Mouse (Mus musculus) myocyte (in vitro differentiated cells): ENCODE results near the gene Prrx2. TPM values are rescaled to one million over a fixed set of nuclear protein-coding genes. Genes with fewer than 3 reads are reported as not detected.

ENCODE experiments used
- H3K27me3 ChIP-seq: one replicate; pipeline ENCODE4 v1.6.1; 2011; ENCODE audit not compliant: control insufficient read depth, insufficient read depth, insufficient read length
- H3K36me3 ChIP-seq: one replicate; pipeline ENCODE4 v1.6.1; 2011; ENCODE audit not compliant: control insufficient read depth, insufficient read depth
- H3K4me2 ChIP-seq: one replicate; pipeline ENCODE4 v1.6.1; 2011; ENCODE audit warnings: low read depth, control low read depth
- H3K4me3 ChIP-seq: one replicate; pipeline ENCODE4 v1.5.1; 2011; ENCODE audit warnings: mild to moderate bottlenecking, control low read depth, moderate library complexity
- H3K79me2 ChIP-seq: one replicate; pipeline ENCODE4 v1.6.1; 2011; ENCODE audit not compliant: control insufficient read depth, insufficient read depth
- H3ac ChIP-seq: one replicate; pipeline ENCODE4 v1.6.1; 2011; ENCODE audit not compliant: control insufficient read depth, insufficient read length
- CEBPB ChIP-seq: IDR thresholded peaks from 2 replicates; pipeline ENCODE4 v1.6.1; 2011; ENCODE audit warnings: mild to moderate bottlenecking, moderate library complexity; ENCODE audit not compliant: poor library complexity, insufficient read depth, severe bottlenecking
- E2F4 ChIP-seq: IDR thresholded peaks from one replicate; pipeline ENCODE4 v1.6.1; 2011; ENCODE audit warnings: mild to moderate bottlenecking, control low read depth, moderate library complexity; ENCODE audit not compliant: insufficient read depth
- MAX ChIP-seq: IDR thresholded peaks from one replicate; pipeline ENCODE4 v1.6.1; 2011; ENCODE audit warnings: low read depth, mild to moderate bottlenecking, control low read depth
- MYOD1 ChIP-seq, 3 experiments: IDR thresholded peaks; one replicate each; pipeline ENCODE4 v1.6.1; 2011; ENCODE audit warnings: control low read depth in 2 of 3, low read depth in 2 of 3, mild to moderate bottlenecking in 2 of 3, moderate library complexity in 1 of 3; ENCODE audit not compliant: insufficient read length in 2 of 3, control insufficient read depth in 1 of 3
- MYOG ChIP-seq, 3 experiments: IDR thresholded peaks; one replicate each; pipeline ENCODE4 v1.6.1; 2011; ENCODE audit warnings: control low read depth in 2 of 3, low read depth in 2 of 3, mild to moderate bottlenecking in 2 of 3; ENCODE audit not compliant: insufficient read length in 2 of 3, control insufficient read depth in 1 of 3, insufficient read depth in 1 of 3
- POLR2A ChIP-seq: IDR thresholded peaks from one replicate; pipeline ENCODE4 v1.6.1; 2011; ENCODE audit warnings: low read depth, mild to moderate bottlenecking, control low read depth, moderate library complexity; ENCODE audit not compliant: insufficient read length
- POLR2AphosphoS2 ChIP-seq: IDR thresholded peaks from one replicate; pipeline ENCODE4 v1.6.1; 2011; ENCODE audit warnings: low read depth, control low read depth; ENCODE audit not compliant: insufficient read length
- REST ChIP-seq: IDR thresholded peaks from one replicate; pipeline ENCODE4 v1.6.1; 2011; ENCODE audit warnings: mild to moderate bottlenecking, control low read depth, moderate library complexity; ENCODE audit not compliant: insufficient read depth, insufficient read length
- SRF ChIP-seq: IDR thresholded peaks from one replicate; pipeline ENCODE4 v1.6.1; 2011; ENCODE audit warnings: low read depth; ENCODE audit not compliant: control insufficient read depth, insufficient read length
- TCF12 ChIP-seq: IDR thresholded peaks from one replicate; pipeline ENCODE4 v1.6.1; 2011; ENCODE audit warnings: mild to moderate bottlenecking, control low read depth; ENCODE audit not compliant: poor library complexity, insufficient read depth, severe bottlenecking
- TCF3 ChIP-seq: IDR thresholded peaks from one replicate; pipeline ENCODE4 v1.6.1; 2011; ENCODE audit warnings: low read depth, control low read depth; ENCODE audit not compliant: insufficient read length
- USF1 ChIP-seq: IDR thresholded peaks from one replicate; pipeline ENCODE4 v1.6.1; 2011; ENCODE audit warnings: low read depth, mild to moderate bottlenecking, control low read depth, moderate library complexity
- polyA plus RNA-seq: library from polyadenylated mRNA; unstranded; fragments of >200 nt; fragmentation: generic; extraction: Trizol; gene quantifications from one replicate; pipeline ENCODE4 v1.2.1, GENCODE M21; 2012; ENCODE audit warnings: missing spikeins

Gene Prrx2
- polyA plus RNA-seq, 1 experiment, result 21.8 TPM

- Histone ChIP-seq H3K4me2 (peak overlapping the region; percentile 84), H3K27me3 (no peaks in the 10 kb centered on the region), H3ac (no peak overlapping the region), H3K4me3 (no peak overlapping the region), H3K36me3 (no peaks in the 10 kb centered on the region), H3K79me2 (peaks cover 4% of the 10 kb centered on the region)
- TF ChIP-seq E2F4 (no peak), POLR2AphosphoS2 (no peak), SRF (no peak), MAX (no peak), TCF12 (no peak), USF1 (no peak), MYOG (IDR thresholded peaks at IDR 0.05; ENCODE audit: control insufficient read depth in 1 of 3, insufficient read depth in 1 of 3, insufficient read length in 2 of 3, low read depth in 2 of 3) (no peak), REST (no peak), POLR2A (no peak), TCF3 (no peak), CEBPB (no peak), MYOD1 (IDR thresholded peaks at IDR 0.05; ENCODE audit: control insufficient read depth in 1 of 3, insufficient read length in 2 of 3, low read depth in 2 of 3) (no peak)
These were observed 13.4 kb downstream of the Prrx2 start for GRCm38 (mm10) chr2:30848184-30848583.

DNA sequence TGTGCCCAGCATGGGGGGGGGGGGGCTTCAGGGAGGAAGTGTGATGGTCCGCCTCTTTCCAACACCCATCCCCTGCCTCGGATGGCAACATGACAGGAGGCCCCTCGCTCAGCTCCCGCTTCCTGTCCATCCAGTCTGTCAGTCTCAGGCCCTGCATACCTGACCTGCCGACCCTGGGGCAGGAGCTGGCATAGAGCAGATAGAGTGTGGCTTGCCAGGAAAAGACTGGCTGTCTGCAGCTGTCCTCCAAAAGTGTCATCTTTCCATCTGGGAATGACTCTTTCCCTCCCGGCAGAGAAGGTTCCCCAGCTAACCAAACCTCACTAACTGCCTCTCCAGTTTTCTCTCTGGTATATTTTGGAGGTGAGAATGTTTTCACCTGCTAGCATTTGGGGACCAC, 15.8 kb downstream of the Prrx2 start:
- peak overlapping the region; percentile 73 for H3K4me2 ChIP-seq
- no peak for TF ChIP-seq USF1
- TF ChIP-seq MYOD1 (IDR thresholded peaks at IDR 0.05; ENCODE audit: control insufficient read depth in 1 of 3, insufficient read length in 2 of 3, low read depth in 2 of 3), result peak; percentile 41 to 90 (median 71)
- no peak for TF ChIP-seq SRF
- TF ChIP-seq TCF3, result no peak
- no peak for TF ChIP-seq POLR2A
- no peak for TF ChIP-seq E2F4
- TF ChIP-seq MYOG (IDR thresholded peaks at IDR 0.05; ENCODE audit: control insufficient read depth in 1 of 3, insufficient read depth in 1 of 3, insufficient read length in 2 of 3, low read depth in 2 of 3), result peak; percentile 21 to 90 (median 89)
- TF ChIP-seq CEBPB, result no peak
- TF ChIP-seq MAX, result no peak
- no peak for TF ChIP-seq POLR2AphosphoS2
- TF ChIP-seq TCF12, result peak; percentile 42
- TF ChIP-seq REST, result no peak
- H3K4me3 ChIP-seq, result no peak overlapping the region

DNA sequence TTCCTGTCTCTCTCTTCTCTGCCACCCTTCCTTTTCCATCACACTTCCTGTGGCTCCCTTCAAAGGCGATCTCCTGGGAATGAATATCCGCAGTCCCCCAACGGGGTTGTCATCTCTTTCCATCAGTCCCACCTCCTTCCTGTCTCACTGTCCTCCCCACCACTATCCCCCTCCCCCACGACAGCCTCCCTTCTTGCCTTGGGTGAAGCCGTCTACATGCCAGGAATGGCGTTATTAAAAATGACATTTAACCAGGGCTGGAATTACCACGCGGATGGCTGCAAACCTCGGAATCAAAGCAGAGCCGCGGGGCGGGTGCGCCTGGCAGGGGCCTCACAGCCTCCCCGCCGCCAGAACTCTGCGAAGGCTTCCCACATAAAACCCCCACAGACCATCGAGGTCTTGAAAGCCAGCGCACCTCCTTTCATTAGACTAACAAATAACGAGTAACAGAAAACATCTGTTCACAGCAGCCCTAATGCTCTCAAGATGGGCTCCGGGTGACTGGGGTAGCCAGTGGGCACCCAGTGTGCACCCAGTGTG, 18.1 kb downstream of the Prrx2 start:
- Histone ChIP-seq H3K4me3 (no peak overlapping the region), H3K4me2 (no peak overlapping the region), H3K79me2 (peaks cover 4% of the 10 kb centered on the region), H3K27me3 (no peaks in the 10 kb centered on the region), H3K36me3 (no peaks in the 10 kb centered on the region), H3ac (no peak overlapping the region)
- TF ChIP-seq SRF, result no peak
- no peak for TF ChIP-seq MYOG (IDR thresholded peaks at IDR 0.05; ENCODE audit: control insufficient read depth in 1 of 3, insufficient read depth in 1 of 3, insufficient read length in 2 of 3, low read depth in 2 of 3)
- TF ChIP-seq POLR2AphosphoS2, result no peak
- no peak for TF ChIP-seq MAX
- TF ChIP-seq TCF3, result no peak
- TF ChIP-seq MYOD1 (IDR thresholded peaks at IDR 0.05; ENCODE audit: control insufficient read depth in 1 of 3, insufficient read length in 2 of 3, low read depth in 2 of 3), result no peak
- TF ChIP-seq TCF12, result no peak
- TF ChIP-seq POLR2A, result no peak
- no peak for TF ChIP-seq REST
- TF ChIP-seq E2F4, result no peak
- TF ChIP-seq USF1, result no peak

More for the DNA sequence above, 15.8 kb downstream of the Prrx2 start:
- Histone ChIP-seq H3K36me3 (no peaks in the 10 kb centered on the region), H3K27me3 (no peaks in the 10 kb centered on the region), H3ac (no peak overlapping the region), H3K79me2 (peaks cover 4% of the 10 kb centered on the region)

- Histone ChIP-seq H3K27me3 (no peaks in the 10 kb centered on the region), H3K4me3 (no peak overlapping the region), H3K36me3 (no peaks in the 10 kb centered on the region), H3K4me2 (no peak overlapping the region), H3ac (no peak overlapping the region), H3K79me2 (peaks cover 3% of the 10 kb centered on the region)
- no peak for TF ChIP-seq MAX
- no peak for TF ChIP-seq E2F4
- TF ChIP-seq TCF3, result no peak
- no peak for TF ChIP-seq POLR2A
- no peak for TF ChIP-seq MYOD1 (IDR thresholded peaks at IDR 0.05; ENCODE audit: control insufficient read depth in 1 of 3, insufficient read length in 2 of 3, low read depth in 2 of 3)
- no peak for TF ChIP-seq REST
- TF ChIP-seq POLR2AphosphoS2, result no peak
- TF ChIP-seq USF1, result no peak
- no peak for TF ChIP-seq SRF
- TF ChIP-seq TCF12, result no peak
- no peak for TF ChIP-seq MYOG (IDR thresholded peaks at IDR 0.05; ENCODE audit: control insufficient read depth in 1 of 3, insufficient read depth in 1 of 3, insufficient read length in 2 of 3, low read depth in 2 of 3)
- TF ChIP-seq CEBPB, result no peak
These were observed 22.3 kb downstream of the Prrx2 start for GRCm38 (mm10) chr2:30857076-30857475.
